Mouse (Mus musculus) heart, embryonic 10.5 days (tissue): ENCODE data around the gene Cox5a. TPM values are rescaled to one million over a fixed set of nuclear protein-coding genes. Genes with fewer than 3 reads are reported as not detected.

Experiments used
- DNase-seq: peaks from one replicate; pipeline ENCODE4 v3.0.0-alpha.2; 2017; ENCODE audit warnings: low spot score
- H3K27ac ChIP-seq: fragments of 300-500 bp; sonication (generic); 2 replicates; pipeline ENCODE4 v1.5.1; 2016; ENCODE audit warnings: mild to moderate bottlenecking
- H3K27me3 ChIP-seq: fragments of 300-500 bp; sonication (generic); 2 replicates; pipeline ENCODE4 v1.6.1; 2016; ENCODE audit warnings: mild to moderate bottlenecking; ENCODE audit not compliant: poor library complexity, insufficient read depth, severe bottlenecking
- H3K36me3 ChIP-seq: fragments of 300-500 bp; sonication (generic); 2 replicates; pipeline ENCODE4 v1.6.1; 2016; ENCODE audit warnings: mild to moderate bottlenecking, moderate library complexity
- H3K4me1 ChIP-seq: fragments of 300-500 bp; sonication (generic); 2 replicates; pipeline ENCODE4 v1.6.1; 2016; ENCODE audit warnings: mild to moderate bottlenecking
- H3K4me3 ChIP-seq: fragments of 300-500 bp; sonication (generic); 2 replicates; pipeline ENCODE4 v1.5.1; 2016; ENCODE audit warnings: mild to moderate bottlenecking, moderate library complexity
- H3K9me3 ChIP-seq: fragments of 300-500 bp; sonication (generic); 2 replicates; pipeline ENCODE4 v1.6.1; 2016; ENCODE audit warnings: mild to moderate bottlenecking, moderate library complexity
- WGBS: fragments of 180-500 bp; shearing (Covaris S2); methylation state at CpG from one replicate; pipeline ENCODE4 v1.1.7; 2016; 5-methylcytosine and 5-hydroxymethylcytosine counted together
- polyA plus RNA-seq: library from polyadenylated mRNA; unstranded; fragments of >200 nt; fragmentation: Nextera tagmentation; extraction: Ambion mirVana; gene quantifications from 2 replicates; pipeline ENCODE4 v1.2.1, GENCODE M21; 2016

Cox5a gene
- polyA plus RNA-seq, result 911 and 1,292 TPM in 2 replicates

DNA sequence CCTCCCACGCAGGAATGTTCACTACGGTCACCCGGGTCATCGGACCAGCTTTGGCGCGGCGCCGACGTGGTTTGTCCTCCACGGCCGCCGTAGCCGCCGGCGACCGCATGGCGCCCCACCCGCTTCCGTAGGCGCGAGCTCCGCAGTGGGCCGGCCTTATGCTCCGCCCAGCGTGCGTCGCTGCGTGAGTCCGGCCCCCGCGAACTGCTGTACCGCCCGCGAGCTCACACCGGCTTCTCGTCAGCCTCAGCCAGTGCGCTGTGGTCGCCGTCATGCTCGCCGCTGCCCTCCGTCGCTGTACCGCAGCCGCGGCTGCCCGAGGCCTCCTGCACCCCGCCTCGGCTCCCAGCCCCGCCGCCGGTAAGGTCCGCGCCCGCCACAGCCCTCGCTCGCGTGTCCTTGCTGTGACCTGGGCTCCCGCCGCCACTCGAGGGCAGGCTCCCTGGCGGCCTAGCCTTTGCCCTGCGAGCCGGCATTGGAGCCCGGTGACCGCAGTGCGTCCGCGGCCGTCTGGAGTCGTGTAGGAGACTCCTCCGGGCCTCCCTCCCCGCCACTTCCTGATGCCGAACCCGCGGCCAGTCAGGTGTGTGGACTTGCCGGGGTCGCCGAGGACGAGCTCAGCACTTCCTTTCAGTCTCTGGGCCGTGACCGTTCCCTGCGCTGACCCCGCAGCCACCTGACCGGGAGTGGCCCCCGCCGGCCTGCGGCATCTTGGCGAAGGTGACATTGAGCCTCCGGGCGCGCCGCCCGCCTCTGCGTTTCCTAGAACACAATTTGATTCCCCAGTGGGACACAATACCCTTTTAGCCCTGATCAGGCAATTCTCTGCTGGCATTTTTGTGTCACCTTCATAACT is at the start of gene Cox5a:
Gene Cox5a, plus strand, starts transcription at position 219 of the 856 bp plus-strand sequence.
- H3K4me3 ChIP-seq, result peak within 1 kb of the TSS; percentile 76
- H3K27me3 ChIP-seq, result no peaks in the 10 kb centered on the region
- H3K4me1 ChIP-seq, result peaks cover 19% of the 10 kb centered on the region
- DNase-seq, result peak; percentile 96
- under 1% methylated on average over 95 of the region's 95 CpGs for WGBS
- H3K9me3 ChIP-seq, result no peaks in the 10 kb centered on the region
- no peaks in the 10 kb centered on the region for H3K36me3 ChIP-seq
- peak within 1 kb of the TSS; percentile 93 for H3K27ac ChIP-seq

DNA sequence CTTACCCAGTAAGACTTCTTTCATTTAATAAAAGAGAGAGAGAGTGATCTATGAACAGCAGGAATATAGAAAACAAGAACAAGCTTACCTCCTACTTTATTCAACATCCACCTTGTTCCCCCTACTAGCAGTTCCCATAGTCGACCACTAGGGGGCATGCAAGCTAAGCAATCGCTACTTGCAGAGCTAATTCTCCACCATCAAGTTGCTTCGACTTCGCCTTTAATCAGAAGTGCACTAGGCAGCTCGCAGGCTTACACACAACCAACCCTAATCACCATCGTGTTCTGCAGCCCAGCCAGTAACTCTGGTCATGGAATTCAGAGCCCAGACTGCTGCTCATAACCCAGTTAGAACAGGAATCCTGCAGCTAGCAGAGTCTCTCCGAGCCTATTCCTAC is 35.3 kb upstream of the Cox5a start:
- WGBS, result 14% methylated on average over 7 of the region's 7 CpGs
- no peak overlapping the region for H3K4me3 ChIP-seq
- no peaks in the 10 kb centered on the region for H3K9me3 ChIP-seq
- peak; percentile 91 for DNase-seq
- H3K27ac ChIP-seq, result no peak overlapping the region
- H3K4me1 ChIP-seq, result peaks cover 5% of the 10 kb centered on the region
- H3K36me3 ChIP-seq, result no peaks in the 10 kb centered on the region
- peaks cover 5% of the 10 kb centered on the region; the same call in 1 of the 2 replicates for H3K27me3 ChIP-seq

DNA sequence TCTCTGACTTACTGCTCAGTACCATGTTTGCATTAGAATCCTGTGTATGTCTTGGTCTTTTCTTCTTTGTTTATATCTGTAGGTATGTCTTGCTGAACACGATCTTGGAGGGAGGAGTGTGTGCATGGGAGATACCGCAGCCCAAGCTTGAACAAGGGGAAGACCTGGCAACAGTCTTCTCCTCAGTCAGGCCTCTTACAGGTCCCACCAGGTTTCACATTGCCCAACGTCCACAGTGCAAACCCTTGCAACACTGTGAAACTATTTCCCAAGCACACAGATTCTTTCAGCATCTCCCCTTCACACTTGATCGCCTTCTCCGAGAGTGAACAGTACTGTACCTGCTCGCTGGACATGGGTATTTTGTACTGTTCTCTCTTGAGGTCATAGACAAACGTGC is 33.3 kb upstream of the Cox5a start:
- Histone ChIP-seq H3K36me3 (no peaks in the 10 kb centered on the region), H3K9me3 (no peaks in the 10 kb centered on the region), H3K4me1 (peaks cover 5% of the 10 kb centered on the region), H3K27me3 (peaks cover 5% of the 10 kb centered on the region; the same call in 1 of the 2 replicates), H3K27ac (no peak overlapping the region), H3K4me3 (no peak overlapping the region)
- DNase-seq, result no peak
- 75% methylated on average over 7 of the region's 7 CpGs for WGBS

DNA sequence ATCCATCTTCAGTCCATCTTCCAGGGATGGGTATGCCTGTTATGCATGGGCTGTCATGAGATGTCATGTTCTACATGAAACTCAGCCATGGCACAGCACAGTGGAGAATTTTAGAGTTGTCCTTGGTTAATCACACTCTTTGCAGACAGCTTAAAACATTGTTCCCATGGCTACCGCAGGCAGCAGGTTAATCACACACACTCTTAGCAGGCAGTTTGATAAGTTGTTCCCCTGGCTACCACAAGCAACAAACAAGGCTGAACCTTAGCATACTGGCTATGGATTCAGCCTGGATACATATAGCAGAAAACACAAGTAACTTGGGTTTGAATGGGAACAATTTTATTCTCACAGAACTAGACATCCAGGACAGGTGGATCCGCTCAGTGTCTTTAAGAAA is 27.5 kb upstream of the Cox5a start:
- Histone ChIP-seq H3K4me1 (no peaks in the 10 kb centered on the region), H3K9me3 (no peaks in the 10 kb centered on the region), H3K27me3 (0 out of 2 replicates have a peak, but pooled peaks cover 14% of the 10 kb centered on the region), H3K4me3 (no peak overlapping the region), H3K27ac (no peak overlapping the region), H3K36me3 (no peaks in the 10 kb centered on the region)
- DNase-seq, result no peak
- WGBS, result 78% methylated on average over 2 of the region's 2 CpGs

DNA sequence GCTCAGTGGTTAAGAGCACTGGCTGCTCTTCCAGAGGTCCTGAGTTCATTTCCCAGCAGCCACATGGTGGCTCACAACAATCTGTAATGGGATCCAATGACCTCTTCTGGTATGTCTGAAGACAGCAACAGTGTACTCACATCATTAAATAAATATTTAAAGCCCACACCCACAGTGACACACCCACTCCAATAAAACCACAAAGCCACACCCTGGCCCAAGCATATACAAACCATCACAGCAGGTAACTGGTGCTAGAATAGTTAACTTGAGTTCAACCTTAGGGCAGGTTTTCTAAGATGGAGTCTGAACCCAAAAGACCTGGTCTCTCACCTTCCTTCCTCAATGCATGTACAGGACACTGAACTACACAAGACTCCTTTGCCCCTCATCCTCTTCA is 26.1 kb upstream of the Cox5a start:
- Histone ChIP-seq H3K36me3 (no peaks in the 10 kb centered on the region), H3K27me3 (peaks cover 28% of the 10 kb centered on the region), H3K4me1 (no peaks in the 10 kb centered on the region), H3K9me3 (no peaks in the 10 kb centered on the region), H3K27ac (no peak overlapping the region), H3K4me3 (no peak overlapping the region)
- DNase-seq, result no peak

DNA sequence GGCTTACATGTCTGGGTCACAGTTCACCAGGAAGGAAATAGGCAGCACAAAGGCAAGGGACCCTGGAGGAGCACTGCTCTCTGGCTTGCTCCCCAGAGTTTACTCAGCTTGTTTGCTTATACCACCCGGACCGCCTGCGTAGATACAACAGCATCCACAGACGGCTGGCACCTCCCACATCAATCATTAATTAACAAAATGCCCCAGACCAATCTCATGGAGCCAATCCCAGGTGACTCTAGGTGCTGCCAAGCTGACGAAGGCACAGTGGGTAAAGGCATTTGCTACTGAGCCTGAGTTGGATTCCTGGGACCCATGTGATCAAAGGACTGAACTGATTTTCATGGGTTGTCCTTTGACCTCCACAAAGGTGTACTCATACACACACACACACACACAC is 23.8 kb upstream of the Cox5a start:
- Histone ChIP-seq H3K27me3 (peaks cover 51% of the 10 kb centered on the region), H3K4me1 (peaks cover 11% of the 10 kb centered on the region), H3K27ac (no peak overlapping the region), H3K36me3 (no peaks in the 10 kb centered on the region), H3K9me3 (no peaks in the 10 kb centered on the region), H3K4me3 (no peak overlapping the region)
- WGBS, result 77% methylated on average over 5 of the region's 5 CpGs
- no peak for DNase-seq

DNA sequence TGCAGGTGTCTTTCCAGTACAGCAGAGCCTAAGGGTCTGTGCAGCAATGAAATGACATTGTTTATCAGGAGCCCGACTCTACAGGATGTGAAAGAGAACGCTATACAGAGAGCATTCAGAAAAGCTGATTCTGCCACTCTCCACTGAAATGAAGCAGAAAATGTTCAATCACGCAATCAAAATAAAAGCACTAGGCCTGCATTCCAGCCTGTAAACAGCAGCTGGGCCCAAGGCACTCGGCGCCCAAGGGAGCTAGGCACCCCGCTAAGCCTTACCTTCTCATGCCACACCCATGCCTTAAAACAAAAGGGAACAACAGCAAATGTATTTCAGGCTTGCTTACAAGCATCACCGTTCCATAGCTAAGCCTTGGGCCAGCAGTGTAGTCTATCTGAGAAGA is 22.5 kb upstream of the Cox5a start:
- DNase-seq, result no peak
- Histone ChIP-seq H3K27me3 (peaks cover 64% of the 10 kb centered on the region), H3K9me3 (no peaks in the 10 kb centered on the region), H3K4me1 (peaks cover 24% of the 10 kb centered on the region), H3K4me3 (no peak overlapping the region), H3K36me3 (no peaks in the 10 kb centered on the region), H3K27ac (no peak overlapping the region)
- 55% methylated on average over 7 of the region's 7 CpGs for WGBS

DNA sequence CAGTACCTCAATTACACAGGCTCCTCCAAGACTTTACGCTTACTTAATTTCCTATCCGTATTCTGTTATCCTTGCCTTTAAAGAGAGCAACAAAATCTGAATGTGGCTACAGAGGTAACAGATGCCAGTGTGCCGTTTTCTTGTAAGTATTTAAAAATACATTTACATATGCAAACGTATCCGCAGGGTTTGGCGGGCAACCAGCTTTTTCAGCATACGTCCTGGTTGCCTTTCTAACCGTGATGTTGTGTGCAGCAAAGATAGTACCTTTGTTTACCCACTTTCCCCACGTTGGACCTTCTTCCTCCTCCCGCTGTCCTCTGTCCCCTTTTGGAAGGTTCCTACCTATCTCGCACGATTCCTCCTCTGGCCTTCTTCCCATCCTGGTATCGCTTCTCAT is 19.6 kb upstream of the Cox5a start:
- WGBS, result 14% methylated on average over 13 of the region's 13 CpGs

DNA sequence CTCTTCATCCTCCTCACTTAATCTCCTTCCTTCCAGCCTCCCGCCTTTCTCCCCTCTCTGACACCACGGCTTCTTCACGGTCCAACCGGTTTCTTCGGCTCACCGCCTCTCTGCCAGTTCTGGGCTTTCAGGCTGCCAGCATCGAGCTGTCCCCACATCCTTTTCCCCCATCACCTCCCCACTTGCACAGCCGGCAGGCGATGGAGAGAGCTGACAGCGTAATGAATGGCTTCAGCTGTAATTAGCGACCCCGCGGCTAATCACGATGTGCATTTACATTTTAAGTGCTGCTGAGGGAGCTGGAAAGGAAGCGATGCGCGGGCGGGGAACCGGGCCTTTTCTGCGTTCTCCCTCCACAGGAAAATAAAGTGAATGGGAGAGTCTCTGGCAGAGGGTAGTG is 19.2 kb upstream of the Cox5a start:
- H3K27me3 ChIP-seq, result peaks cover 93% of the 10 kb centered on the region
- no peaks in the 10 kb centered on the region for H3K36me3 ChIP-seq
- H3K4me1 ChIP-seq, result peaks cover 53% of the 10 kb centered on the region
- no peak overlapping the region for H3K27ac ChIP-seq
- H3K9me3 ChIP-seq, result no peaks in the 10 kb centered on the region
- peak overlapping the region; percentile 43 for H3K4me3 ChIP-seq
- no peak for DNase-seq
- whole genome bisulfite sequencing, result 4% methylated on average over 20 of the region's 20 CpGs

More for the DNA sequence above, 19.6 kb upstream of the Cox5a start:
- Histone ChIP-seq H3K9me3 (no peaks in the 10 kb centered on the region), H3K36me3 (no peaks in the 10 kb centered on the region), H3K27ac (no peak overlapping the region), H3K4me1 (peaks cover 53% of the 10 kb centered on the region), H3K4me3 (peak overlapping the region; percentile 43), H3K27me3 (peaks cover 93% of the 10 kb centered on the region)
- no peak for DNase-seq

DNA sequence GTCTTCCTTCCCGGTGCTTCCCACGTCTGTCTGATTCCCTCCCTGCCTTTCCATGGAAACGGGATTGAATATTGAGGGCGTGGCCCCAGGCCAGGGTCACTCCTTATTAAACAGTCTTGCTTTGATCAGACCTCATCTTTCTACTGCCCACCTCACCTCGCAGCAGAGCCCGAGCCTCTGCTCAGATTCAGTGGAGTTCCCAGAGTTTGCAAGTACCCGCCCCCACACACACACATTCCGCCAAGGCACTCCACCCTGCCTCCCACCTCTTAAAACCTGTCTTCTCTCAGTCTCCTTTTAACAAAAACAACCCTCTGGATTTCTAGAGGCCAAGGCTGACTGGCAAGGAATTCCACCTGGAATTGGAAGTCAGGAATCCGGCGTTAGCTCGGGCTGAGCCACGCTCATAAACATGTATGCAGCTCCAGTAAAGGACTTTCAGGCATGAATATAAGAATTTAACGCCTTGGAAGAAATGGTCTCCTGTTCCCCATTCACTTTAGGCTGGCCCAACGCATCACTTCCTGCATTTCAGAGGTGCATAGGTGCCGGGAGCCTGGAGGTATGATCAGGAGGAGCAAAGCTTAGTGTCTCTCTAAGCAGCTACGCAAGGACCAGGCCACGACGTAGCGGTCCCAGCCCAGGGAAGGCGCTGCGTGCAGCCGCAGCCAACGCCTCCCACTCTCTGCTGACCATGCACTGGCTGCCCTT is 18.0 kb upstream of the Cox5a start:
- DNase-seq, result no peak
- H3K36me3 ChIP-seq, result no peaks in the 10 kb centered on the region
- H3K27me3 ChIP-seq, result peaks cover 84% of the 10 kb centered on the region
- peaks cover 53% of the 10 kb centered on the region for H3K4me1 ChIP-seq
- H3K4me3 ChIP-seq, result peak overlapping the region; percentile 64
- 3% methylated on average over 23 of the region's 23 CpGs for WGBS
- peak overlapping the region; percentile 85; the same call in 1 of the 2 replicates for H3K27ac ChIP-seq
- H3K9me3 ChIP-seq, result no peaks in the 10 kb centered on the region

DNA sequence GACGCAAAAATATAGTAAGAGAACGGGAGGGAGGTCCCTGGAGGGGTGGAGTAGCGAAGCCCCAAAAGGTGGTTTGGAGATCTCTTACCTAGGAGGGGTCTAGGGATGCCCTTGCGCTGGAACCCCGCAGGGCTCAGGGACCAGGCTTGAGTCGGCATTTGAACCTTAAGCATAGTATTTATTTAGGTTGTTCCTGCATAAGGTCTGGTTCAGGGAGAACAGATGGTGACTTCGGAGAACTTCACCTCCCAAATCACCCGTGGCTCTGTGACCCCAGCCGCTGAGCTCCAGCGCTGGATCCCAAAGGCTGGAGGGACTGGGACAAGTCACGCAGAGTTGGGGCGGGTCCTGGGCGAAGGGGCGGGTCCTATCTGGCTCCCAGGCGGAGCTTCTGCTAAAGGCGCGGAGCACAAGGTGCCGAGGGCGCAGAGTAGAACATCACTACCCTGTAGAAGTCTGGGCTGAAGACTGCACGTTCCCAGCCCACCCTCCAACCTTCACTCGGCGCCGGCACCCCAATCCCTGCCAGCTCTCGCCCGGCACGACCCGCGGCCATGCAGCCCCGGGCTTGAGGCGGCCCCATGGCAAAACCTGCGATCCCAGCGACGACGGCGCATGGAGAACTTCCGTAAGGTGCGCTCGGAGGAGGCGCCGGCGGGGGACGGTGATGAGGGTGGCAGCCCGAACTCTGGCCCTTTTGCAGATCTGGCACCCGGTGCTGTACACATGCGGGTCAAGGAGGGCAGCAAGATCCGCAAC is 17.3 kb upstream of the Cox5a start, which contains the start of gene Rpp25:
Gene Rpp25, plus strand, starts transcription at position 405 of the 759 bp plus-strand sequence.
- no peaks in the 10 kb centered on the region for H3K36me3 ChIP-seq
- DNase-seq, result peak; percentile 85
- peak within 1 kb of the TSS; percentile 85 for H3K27ac ChIP-seq
- H3K4me3 ChIP-seq, result peak within 1 kb of the TSS; percentile 64
- no peaks in the 10 kb centered on the region for H3K9me3 ChIP-seq
- H3K27me3 ChIP-seq, result peaks cover 76% of the 10 kb centered on the region
- H3K4me1 ChIP-seq, result peaks cover 53% of the 10 kb centered on the region
- 2% methylated on average over 45 of the region's 46 CpGs for WGBS

DNA sequence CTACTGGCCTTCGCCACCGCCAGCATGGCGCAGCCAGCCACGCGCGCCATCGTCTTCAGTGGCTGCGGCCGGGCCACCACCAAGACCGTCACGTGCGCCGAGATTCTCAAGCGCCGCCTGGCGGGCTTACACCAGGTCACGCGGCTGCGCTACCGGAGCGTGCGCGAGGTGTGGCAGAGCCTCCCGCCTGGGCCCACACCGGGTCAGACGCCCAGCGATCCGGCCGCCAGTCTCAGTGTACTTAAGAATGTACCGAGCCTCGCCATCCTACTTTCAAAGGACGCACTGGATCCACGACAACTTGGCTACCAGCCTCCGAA is 16.7 kb upstream of the Cox5a start:
- Histone ChIP-seq H3K27me3 (peaks cover 71% of the 10 kb centered on the region), H3K4me1 (peaks cover 53% of the 10 kb centered on the region), H3K9me3 (no peaks in the 10 kb centered on the region), H3K27ac (peak overlapping the region; percentile 85), H3K36me3 (no peaks in the 10 kb centered on the region), H3K4me3 (peak overlapping the region; percentile 64)
- WGBS, result under 1% methylated on average over 34 of the region's 34 CpGs
- DNase-seq, result no peak
